Mouse (Mus musculus) liver (tissue): ENCODE data around the gene Atp6v0d1.
A peak's percentile ranks its signal among the peaks of the same experiment; 100 is the strongest.
"Not testable (repeated sequence)": the region's sequence is repeated elsewhere in the genome, so short reads cannot be mapped to it uniquely, and the experiment has no call there.

Experiments
- DNase-seq: peaks from one replicate; pipeline ENCODE4 v3.0.0-alpha.2; 2020; ENCODE audit warnings: mixed read lengths

The Atp6v0d1 gene

DNA sequence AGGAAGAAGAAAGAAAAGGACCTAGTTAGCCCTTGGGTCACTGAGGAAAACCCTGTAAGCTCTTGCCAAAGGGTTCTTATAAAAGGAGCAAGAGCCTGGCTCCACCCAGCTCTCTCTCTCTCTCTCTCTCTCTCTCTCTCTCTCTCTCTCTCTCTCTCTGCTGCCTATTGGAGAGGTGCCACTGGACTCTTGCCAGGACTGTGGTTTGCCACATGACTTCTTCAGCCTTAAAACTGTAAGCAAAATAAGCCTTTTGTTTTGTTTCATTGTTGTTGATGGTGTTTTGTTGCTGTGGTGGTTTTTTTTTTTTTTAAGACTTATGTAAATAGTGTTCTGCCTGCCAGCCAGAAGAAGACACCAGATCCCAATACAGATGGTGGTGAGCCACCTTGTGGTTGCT is 7.6 kb upstream of the Atp6v0d1 start:
- no peak for DNase-seq

GRCm38 (mm10) chr8:105571810-105572209 is 6.0 kb upstream of the Atp6v0d1 start:
- DNase-seq, result no peak

- peak; percentile 36 for DNase-seq
These were observed 1.1 kb upstream of the Atp6v0d1 start for GRCm38 (mm10) chr8:105566703-105567595.

- DNase-seq, result peak; percentile 42
These were observed 406 bp downstream of the Atp6v0d1 start for GRCm38 (mm10) chr8:105565401-105565881.

DNA sequence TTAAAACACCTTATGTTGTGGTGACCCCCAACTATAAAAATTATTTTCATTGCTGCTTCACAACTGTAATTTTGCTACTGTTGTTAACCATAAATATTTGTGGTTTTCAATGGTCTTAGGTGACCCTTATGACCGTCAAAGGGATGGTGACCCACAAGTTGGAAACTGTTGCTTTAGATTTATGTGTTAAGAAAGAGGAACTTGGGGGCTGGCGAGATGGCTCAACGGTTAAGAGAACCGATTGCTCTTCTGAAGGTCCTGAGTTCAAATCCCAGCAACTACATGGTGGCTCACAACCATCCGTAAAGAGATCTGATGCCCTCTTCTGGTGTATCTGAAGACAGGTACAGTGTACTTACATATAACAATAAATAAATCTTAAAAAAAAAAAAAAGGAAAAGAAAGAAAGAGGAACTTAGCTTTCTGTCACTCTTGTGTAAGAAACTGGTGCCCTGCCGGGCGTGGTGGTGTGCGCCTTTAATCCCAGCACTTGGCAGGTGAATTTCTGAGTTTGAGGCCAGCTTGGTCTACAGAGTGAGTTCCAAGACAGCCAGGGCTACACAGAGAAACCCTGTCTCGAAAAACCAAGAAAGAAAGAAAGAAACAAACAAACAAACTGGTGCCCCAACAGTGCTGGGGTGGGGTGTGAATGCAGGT is 1.1 kb downstream of the Atp6v0d1 start:
- not testable (repeated sequence) for DNase-seq

GRCm38 (mm10) chr8:105563871-105564270 is 2.0 kb downstream of the Atp6v0d1 start:
- no peak for DNase-seq

DNA sequence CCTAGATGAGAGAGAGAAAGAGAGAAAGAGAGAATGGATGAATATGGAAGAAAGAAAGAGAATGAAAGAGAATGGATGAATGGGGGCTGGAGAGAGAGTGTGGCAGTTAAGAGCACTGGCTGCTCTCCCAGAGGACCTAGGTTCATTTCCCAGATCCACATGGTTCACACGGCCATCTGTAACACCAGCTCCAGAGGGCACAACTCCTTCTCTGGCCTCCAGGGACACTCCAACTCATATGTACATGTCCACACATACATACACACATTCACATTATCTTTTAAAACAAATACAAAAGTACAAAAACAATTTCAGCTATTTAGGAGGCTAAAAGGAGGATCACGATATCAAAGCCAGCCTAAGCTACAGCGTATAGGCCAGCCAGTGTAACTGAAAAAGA is 3.0 kb downstream of the Atp6v0d1 start:
- no peak for DNase-seq

GRCm38 (mm10) chr8:105555230-105555629 is 10.6 kb downstream of the Atp6v0d1 start:
- DNase-seq, result no peak

- DNase-seq, result peak; percentile 58
These were observed 11.8 kb downstream of the Atp6v0d1 start for GRCm38 (mm10) chr8:105554087-105554486.

DNA sequence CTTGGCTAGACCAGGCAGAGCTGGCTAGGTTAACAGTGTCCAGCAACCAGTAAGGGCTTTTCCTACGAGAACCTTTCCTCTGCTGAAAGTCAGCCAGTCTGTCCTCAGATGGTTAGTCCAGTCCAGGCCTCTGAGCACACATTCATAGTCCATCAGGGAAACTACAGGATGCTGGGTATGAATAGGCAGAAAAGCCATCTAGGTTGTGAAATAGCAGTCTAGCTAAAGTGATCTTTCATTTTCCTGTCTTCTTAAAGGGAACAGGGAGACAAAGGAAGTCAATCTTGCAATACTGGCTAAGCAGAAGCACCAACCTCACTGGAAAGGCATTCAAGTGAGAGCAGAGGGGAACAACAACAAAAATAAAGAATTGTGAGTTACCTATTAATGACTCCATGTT is 13.0 kb downstream of the Atp6v0d1 start:
- no peak for DNase-seq

DNA sequence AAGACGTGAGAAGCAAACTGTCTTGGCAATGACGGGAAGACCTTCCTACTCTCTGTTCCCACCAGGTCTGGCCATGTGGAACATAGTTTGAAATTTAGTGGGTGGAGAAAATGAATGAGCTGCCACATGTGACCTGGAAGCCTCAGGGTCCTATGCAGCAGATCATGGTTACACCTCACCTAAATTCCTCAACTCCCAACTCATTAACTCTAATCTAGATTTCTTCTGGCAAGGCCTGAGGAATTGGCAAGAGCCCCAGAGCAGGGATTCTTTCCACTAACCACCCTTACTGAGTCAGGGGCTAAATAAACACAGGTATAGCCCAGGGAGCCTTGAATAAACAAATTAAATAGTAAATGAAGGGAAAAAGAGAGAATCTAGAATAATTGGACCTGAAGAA is 13.8 kb downstream of the Atp6v0d1 start:
- no peak for DNase-seq

DNA sequence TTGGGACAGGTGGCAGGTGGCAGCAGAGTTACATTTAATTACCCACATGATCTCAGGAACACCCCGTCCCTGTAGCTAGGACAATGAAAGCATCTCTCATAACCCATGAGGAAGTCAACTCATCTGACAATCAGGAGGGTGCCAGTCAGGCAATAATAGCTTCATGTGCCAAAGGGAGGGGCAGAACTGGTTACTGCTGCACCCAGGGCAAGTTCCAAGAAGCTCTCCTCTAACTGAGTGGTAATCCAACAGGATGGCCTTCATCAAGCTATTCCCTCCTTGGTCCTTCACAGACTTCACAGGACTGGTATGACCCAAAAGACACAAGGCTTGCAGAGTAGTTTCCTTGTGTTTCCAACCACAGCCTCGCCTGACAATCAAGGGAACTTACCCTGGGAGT is 15.8 kb downstream of the Atp6v0d1 start:
- no peak for DNase-seq

- no peak for DNase-seq
These were observed 16.3 kb downstream of the Atp6v0d1 start for GRCm38 (mm10) chr8:105549506-105549905.

GRCm38 (mm10) chr8:105546384-105547350 is 19.2 kb downstream of the Atp6v0d1 start:
- DNase-seq, result no peak

GRCm38 (mm10) chr8:105545249-105545648 is 20.6 kb downstream of the Atp6v0d1 start:
- DNase-seq, result no peak

DNA sequence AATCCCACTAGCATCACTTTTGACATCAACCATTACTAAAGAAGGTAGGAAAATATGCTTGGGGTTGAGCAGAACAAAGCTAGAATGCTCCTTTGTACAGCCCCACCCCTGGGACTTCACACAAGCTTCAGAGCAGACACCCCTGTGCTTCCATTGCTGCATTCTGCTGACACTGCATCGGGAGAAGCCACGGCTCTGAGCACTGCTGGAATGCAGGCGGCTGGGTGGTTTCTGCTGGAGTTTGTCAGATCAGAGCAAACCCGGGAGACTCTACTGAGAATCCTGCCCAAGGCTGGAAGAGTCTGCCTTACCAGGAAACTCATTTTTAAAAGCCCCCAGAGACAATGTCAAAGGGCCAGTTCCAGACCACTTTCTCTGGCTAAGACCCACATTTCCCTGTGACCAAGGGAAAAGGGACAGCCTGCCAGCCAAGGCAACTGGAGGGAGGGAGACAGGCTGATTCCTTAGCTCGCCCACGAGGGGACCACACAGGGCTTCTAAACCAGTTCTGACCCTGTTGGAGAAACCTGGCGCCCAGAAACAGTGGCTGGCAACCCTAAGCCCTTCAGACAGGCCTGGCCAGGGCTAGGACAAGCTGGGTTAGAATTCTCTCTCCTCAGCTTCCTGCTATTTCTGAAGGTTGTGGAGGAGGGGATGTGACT is 21.2 kb downstream of the Atp6v0d1 start:
- no peak for DNase-seq

GRCm38 (mm10) chr8:105543703-105544102 is 22.1 kb downstream of the Atp6v0d1 start:
- no peak for DNase-seq

DNA sequence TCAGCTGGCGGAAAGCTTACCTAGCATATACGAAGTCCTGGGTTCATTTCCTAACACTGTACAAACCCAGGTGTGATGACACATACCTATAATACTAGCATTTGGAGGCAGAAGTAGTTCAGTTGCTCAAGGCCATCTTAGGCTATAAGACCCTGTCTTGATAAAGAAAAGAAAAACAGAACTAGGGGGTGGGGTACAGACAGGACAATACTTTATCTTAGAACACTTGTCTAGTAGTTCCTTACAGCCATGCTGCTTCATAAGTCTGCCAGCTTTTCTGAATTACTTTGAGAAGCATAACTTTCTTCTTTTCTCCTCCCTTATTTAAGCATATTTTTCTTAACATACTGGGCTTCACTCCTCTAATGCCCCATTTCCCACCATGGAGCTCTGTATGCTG is 23.0 kb downstream of the Atp6v0d1 start:
- no peak for DNase-seq

DNA sequence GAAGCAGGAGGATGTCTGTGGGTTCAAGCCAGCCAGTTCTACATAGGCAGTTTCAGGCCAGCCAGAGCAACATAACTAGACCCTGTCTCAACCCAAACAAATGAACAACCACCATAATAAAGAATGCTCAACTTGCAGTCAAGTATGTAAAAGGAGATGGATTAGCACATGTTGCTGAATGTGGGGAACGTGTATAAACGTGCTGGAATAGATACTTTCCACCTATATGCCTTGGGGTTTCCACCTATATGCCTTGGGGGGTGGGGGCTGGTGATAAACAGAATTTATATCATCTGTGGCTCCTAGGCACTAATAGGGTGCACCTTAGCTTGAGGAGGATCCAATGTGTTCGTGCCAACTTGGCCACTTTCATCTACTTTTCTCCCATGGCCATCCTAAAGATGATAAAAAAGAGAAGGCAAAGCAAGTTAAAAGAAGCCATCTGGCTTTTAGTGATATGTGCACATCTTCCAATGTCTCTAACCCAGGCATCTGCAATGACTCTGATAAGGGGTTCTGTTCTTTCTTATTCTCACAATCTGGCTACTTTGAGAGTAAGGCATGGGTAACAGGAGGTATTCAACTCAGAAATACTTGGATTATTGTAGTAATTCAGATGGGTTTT is 23.7 kb downstream of the Atp6v0d1 start:
- peak; percentile 39 for DNase-seq

DNA sequence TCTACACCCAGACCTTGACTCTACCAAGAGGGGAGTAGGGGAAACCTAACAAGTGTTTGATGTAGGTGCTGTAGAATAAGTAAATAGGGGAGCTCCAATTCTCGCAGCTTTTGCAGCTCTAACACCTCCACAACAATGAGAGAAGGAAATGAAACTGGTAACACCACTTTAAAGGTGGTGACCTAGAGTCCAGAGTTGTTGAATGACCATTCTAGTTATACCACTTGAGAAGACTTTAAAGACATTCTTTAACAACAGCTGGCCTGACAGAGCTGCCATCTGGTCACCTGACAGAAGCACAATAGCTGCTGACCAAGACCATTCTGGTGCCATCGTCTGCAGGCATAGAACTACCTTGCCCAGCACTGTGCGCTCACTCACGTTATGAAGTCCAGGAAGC is 26.9 kb downstream of the Atp6v0d1 start:
- DNase-seq, result no peak

- no peak for DNase-seq
These were observed 28.7 kb downstream of the Atp6v0d1 start for GRCm38 (mm10) chr8:105537011-105537677.
